Mouse (Mus musculus) spleen, embryonic (tissue): ENCODE measurements around the gene Actr5.

Experiments used
- CTCF ChIA-PET: fragments of 350-600 bp; sonication (Branson Sonifier 250); formaldehyde crosslinking; loops from one replicate; lab custom pipeline; 2022; lab: Charles Lee

Gene Actr5

DNA sequence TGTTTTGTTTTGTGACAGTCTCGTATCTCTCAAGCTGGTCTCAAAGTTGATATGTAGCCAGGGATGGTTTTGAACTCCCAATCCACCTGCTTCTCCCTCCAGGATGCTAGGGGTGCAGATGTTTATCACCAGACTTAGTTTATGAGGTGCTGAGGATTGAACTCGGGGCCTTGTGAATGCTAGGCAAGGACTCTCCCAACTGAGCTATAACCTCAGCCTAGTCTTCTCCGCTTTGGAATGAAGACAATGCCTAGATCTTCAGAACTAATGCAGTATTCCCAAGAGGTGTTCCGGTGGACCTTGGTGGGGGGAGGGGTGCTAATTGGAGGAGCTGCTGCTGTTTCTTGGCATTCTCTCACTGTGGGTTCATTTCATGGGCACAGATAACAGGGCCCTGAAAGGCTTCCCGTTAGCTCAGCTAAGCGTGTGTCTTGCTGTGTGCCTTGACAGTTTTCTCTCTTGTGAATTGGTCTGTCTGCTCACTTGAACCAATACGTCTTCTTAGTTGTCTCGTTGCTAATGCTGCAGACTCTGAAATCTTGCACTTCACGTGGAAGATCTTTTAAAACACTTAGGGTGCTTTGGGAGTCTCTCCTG, 59.7 kb downstream of the Actr5 start:
- CTCF ChIA-PET: interaction anchor here (0.6 to 1.2 kb wide), 4 partner anchors 16 to 79 kb away, joined by 3 to 24 read pairs (median 5); no protein-coding TSS in a partner anchor

DNA sequence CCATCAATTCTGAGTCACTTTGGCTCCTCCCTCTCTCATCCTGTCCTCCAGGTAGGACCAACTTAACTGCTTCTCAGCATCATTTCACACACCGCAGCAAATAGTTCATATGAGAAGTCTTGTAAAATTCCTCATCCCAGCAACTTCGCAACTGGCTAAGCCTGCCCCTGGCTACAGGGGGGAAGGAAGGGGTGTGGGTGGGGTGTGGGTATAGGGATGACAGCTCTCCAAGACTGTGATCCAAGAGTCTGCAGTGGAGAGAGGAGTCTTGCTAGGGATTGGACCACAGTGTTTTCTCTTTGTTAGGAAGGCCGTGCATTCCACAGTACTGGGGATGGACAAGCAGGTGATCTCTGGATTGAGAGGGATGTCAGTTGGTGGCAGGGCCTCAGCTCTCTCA, 60.2 kb downstream of the Actr5 start:
- CTCF ChIA-PET: interaction anchor here (1.0 to 1.2 kb wide), 2 partner anchors 10 to 15 kb away, joined by 5 read pairs; no protein-coding TSS in a partner anchor

DNA sequence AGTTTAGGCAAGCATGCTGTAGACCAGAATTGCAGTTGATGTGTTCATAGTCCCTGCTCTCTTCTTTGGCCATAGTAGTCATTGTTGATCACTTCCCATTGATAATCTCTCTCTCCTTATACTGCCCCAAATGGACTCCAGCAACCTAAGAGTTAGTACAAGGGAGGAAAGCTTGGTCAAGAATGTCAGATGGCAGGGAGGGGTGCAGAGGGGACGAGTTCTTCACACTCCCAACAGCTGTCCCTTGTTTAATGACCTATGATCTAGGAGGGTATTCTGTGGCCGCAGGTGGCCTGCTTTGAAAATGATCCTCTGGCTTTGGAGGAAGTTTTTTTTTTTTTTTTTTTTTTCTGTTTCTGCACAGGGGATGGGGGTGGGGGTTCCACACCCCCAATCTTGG, 61.7 kb downstream of the Actr5 start:
- CTCF ChIA-PET: interaction anchor here (0.6 kb wide), 2 partner anchors 48 to 87 kb away, joined by 5 to 17 read pairs; no protein-coding TSS in a partner anchor

DNA sequence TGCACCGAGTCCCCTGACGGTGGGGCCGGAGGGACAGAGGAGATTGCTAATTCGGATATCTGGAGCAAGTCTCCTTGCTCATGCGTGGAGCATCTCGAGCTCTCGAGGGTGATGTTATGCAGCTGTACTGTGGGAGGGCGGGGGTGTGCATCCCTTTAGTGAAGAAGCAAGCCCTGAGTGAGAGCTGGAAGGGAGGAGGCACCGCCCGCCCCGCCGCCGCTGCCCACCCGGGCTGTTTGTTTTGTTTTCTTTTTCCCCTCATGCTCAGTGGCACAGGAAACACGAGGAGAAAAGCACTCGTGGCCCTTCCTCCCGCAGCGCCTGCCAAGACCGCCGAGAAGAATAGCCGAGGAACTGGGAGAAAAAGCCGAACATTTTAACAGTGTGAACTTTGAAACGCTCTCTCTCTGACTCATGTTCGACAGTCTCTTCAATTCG, 63.1 kb downstream of the Actr5 start:
- CTCF ChIA-PET: interaction anchor here (0.7 to 1.6 kb wide), 2 partner anchors 10 to 20 kb away, joined by 3 to 4 read pairs; no protein-coding TSS in a partner anchor
